Mouse (Mus musculus) C2C12 (cell line): Measurements from ENCODE around the gene Dhrs2.

Source experiments
- CEBPB ChIP-seq: IDR thresholded peaks from one replicate; pipeline ENCODE4 v1.6.1; 2011; ENCODE audit warnings: low read depth, mild to moderate bottlenecking, control low read depth, moderate library complexity
- CTCF ChIP-seq: IDR thresholded peaks from one replicate; pipeline ENCODE4 v1.5.1; 2011; ENCODE audit not compliant: control insufficient read depth, insufficient read depth, insufficient read length

DNA sequence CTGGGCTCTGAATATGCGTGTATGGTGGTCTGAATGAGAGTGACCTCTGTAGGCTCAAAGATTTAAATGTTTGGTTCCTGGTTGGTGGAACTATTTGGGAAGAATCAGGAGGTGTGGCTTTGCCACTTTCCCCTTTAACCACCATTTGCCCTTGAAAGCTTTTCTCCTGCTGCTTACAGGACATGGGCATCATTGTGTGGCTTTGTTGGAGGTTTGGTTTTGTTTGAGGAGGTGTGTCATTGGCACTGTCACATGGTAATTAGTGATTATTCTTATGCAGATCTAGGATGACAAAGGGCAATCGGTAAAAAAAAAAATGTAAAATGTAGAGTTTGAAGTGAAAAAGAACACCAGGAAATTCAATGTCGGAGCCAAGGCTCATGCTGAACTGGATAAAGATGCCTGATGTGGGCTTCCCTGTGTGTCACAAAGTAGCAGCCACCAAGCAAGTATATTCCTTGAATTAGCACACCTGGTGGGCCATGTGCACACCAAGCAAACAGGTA is 37.1 kb upstream of the Dhrs2 start:
- no peak for TF ChIP-seq CEBPB
- no peak for TF ChIP-seq CTCF
